Mouse (Mus musculus) heart, embryonic 10.5 days (tissue): ENCODE data around the gene Hcfc2. TPM values are rescaled to one million over a fixed set of nuclear protein-coding genes. Genes with fewer than 3 reads are reported as not detected.

Experiments used
- DNase-seq: peaks from one replicate; pipeline ENCODE4 v3.0.0-alpha.2; 2017; ENCODE audit warnings: low spot score
- H3K27ac ChIP-seq: fragments of 300-500 bp; sonication (generic); 2 replicates; pipeline ENCODE4 v1.5.1; 2016; ENCODE audit warnings: mild to moderate bottlenecking
- H3K27me3 ChIP-seq: fragments of 300-500 bp; sonication (generic); 2 replicates; pipeline ENCODE4 v1.6.1; 2016; ENCODE audit warnings: mild to moderate bottlenecking; ENCODE audit not compliant: poor library complexity, insufficient read depth, severe bottlenecking
- H3K36me3 ChIP-seq: fragments of 300-500 bp; sonication (generic); 2 replicates; pipeline ENCODE4 v1.6.1; 2016; ENCODE audit warnings: mild to moderate bottlenecking, moderate library complexity
- H3K4me1 ChIP-seq: fragments of 300-500 bp; sonication (generic); 2 replicates; pipeline ENCODE4 v1.6.1; 2016; ENCODE audit warnings: mild to moderate bottlenecking
- H3K4me3 ChIP-seq: fragments of 300-500 bp; sonication (generic); 2 replicates; pipeline ENCODE4 v1.5.1; 2016; ENCODE audit warnings: mild to moderate bottlenecking, moderate library complexity
- H3K9me3 ChIP-seq: fragments of 300-500 bp; sonication (generic); 2 replicates; pipeline ENCODE4 v1.6.1; 2016; ENCODE audit warnings: mild to moderate bottlenecking, moderate library complexity
- WGBS: fragments of 180-500 bp; shearing (Covaris S2); methylation state at CpG from one replicate; pipeline ENCODE4 v1.1.7; 2016; 5-methylcytosine and 5-hydroxymethylcytosine counted together
- polyA plus RNA-seq: library from polyadenylated mRNA; unstranded; fragments of >200 nt; fragmentation: Nextera tagmentation; extraction: Ambion mirVana; gene quantifications from 2 replicates; pipeline ENCODE4 v1.2.1, GENCODE M21; 2016

Gene Hcfc2
- polyA plus RNA-seq, 1 experiment from 2014 or later: 37.7 TPM

GRCm38 (mm10) chr10:82782472-82782871, 86.5 kb downstream of the Hcfc2 start:
- Histone ChIP-seq H3K4me3 (no peak overlapping the region), H3K9me3 (no peaks in the 10 kb centered on the region), H3K36me3 (no peaks in the 10 kb centered on the region), H3K27ac (no peak overlapping the region), H3K27me3 (no peaks in the 10 kb centered on the region), H3K4me1 (peaks cover 7% of the 10 kb centered on the region)
- WGBS: 24% methylated on average over 2 of the region's 2 CpGs
- DNase-seq: no peak

DNA sequence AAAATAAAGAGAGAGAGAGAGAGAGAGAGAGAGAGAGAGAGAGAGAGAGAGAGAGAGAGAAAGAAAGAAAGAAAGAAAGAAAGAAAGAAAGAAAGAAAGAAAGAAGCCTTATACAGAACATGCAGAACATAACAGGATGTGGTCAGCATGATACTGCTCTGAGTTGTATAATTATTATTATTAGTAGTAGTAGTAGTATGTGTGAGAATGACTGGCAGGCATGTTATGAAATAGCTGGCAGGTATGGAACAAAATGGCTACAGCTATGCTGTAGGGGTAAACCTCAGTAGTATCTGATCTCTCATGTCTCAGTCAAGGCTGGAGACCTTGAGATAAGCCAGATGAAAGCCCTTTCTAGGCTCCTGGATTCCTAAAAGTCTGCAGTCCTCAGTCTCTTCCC, 93.2 kb downstream of the Hcfc2 start:
- Histone ChIP-seq H3K36me3 (no peaks in the 10 kb centered on the region), H3K9me3 (no peaks in the 10 kb centered on the region), H3K27me3 (no peaks in the 10 kb centered on the region), H3K27ac (no peak overlapping the region), H3K4me3 (no peak overlapping the region), H3K4me1 (no peaks in the 10 kb centered on the region)
- no peak for DNase-seq

DNA sequence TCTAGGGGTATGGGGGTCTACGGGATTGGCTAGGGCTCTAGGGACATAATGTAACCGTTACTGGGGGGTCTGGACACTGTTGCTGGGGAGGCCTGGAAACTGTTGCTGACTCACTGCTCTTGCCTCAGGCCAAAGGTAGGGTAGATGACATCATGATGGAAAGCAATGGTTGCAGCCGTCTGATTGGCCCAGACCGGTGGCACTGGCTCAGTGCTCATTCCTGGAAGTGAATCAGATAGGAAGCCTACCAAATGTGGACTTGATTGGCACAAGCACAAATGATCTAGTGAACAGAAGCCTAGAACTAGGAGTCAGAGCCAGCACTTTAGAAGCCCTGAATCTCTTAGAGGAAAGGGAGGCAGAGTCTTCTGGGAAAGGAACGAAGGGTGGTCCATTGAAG, 94.5 kb downstream of the Hcfc2 start:
- Histone ChIP-seq H3K9me3 (no peaks in the 10 kb centered on the region), H3K4me1 (peaks cover 8% of the 10 kb centered on the region), H3K27me3 (no peaks in the 10 kb centered on the region), H3K36me3 (no peaks in the 10 kb centered on the region), H3K27ac (no peak overlapping the region), H3K4me3 (no peak overlapping the region)
- 87% methylated on average over 5 of the region's 5 CpGs for WGBS
- DNase-seq: no peak

- Histone ChIP-seq H3K9me3 (no peaks in the 10 kb centered on the region), H3K27ac (no peak overlapping the region), H3K27me3 (no peaks in the 10 kb centered on the region), H3K4me1 (peaks cover 18% of the 10 kb centered on the region), H3K36me3 (no peaks in the 10 kb centered on the region), H3K4me3 (no peak overlapping the region)
- 84% methylated on average over 3 of the region's 3 CpGs for whole genome bisulfite sequencing
- no peak for DNase-seq
Measured at GRCm38 (mm10) chr10:82791713-82792112, 95.8 kb downstream of the Hcfc2 start.

Other genes with a start within 250 kb of the Hcfc2 start
- gene Gm1553, start 203.5 kb upstream of the Hcfc2 start, polyA plus RNA-seq: not detected in 2 replicates
- gene 1190007I07Rik, start 72.9 kb upstream of the Hcfc2 start, polyA plus RNA-seq: 37.5 and 41.8 TPM in 2 replicates
- gene Tdg, start 66.3 kb upstream of the Hcfc2 start, polyA plus RNA-seq: 151 and 163 TPM in 2 replicates
- 1.2 and 1.3 TPM in 2 replicates for gene Glt8d2, start 5.5 kb upstream of the Hcfc2 start, polyA plus RNA-seq
- 26.8 and 37.2 TPM in 2 replicates for gene Nfyb, start 68.0 kb downstream of the Hcfc2 start, polyA plus RNA-seq
- 102 and 120 TPM in 2 replicates for gene Txnrd1, start 137.8 kb downstream of the Hcfc2 start, polyA plus RNA-seq
- 0.28 and 0.55 TPM in 2 replicates for gene Eid3, start 170.5 kb downstream of the Hcfc2 start, polyA plus RNA-seq